Mouse (Mus musculus) Patski (cell line): ENCODE measurements around the gene Gulp1. TPM values are rescaled to one million over a fixed set of nuclear protein-coding genes. Genes with fewer than 3 reads are reported as not detected.
A peak's percentile ranks its signal among the peaks of the same experiment; 100 is the strongest.

Experiments used
- ATAC-seq: fragments of 100-300 bp; one replicate; pipeline ENCODE4 v1.8.0; 2021
- CTCF ChIA-PET: fragments of 350-600 bp; sonication (Branson Sonifier 250); formaldehyde crosslinking; loops from one replicate; lab custom pipeline; 2022; ENCODE audit warnings: inconsistent platforms; lab: Charles Lee
- POLR2A ChIA-PET: fragments of 350-600 bp; sonication (Branson Sonifier 250); formaldehyde crosslinking; loops from one replicate; lab custom pipeline; 2022; ENCODE audit warnings: antibody characterized with exemption, inconsistent platforms; lab: Charles Lee
- DNase-seq: peaks from one replicate; pipeline ENCODE4 v3.0.0-alpha.2; 2011; ENCODE audit warnings: low read depth, low spot score
- H3K27me3 ChIP-seq: fragments of 371-371 bp; one replicate; pipeline ENCODE4 v1.5.1; 2021
- CTCF ChIP-seq: fragments of 100-300 bp; IDR thresholded peaks from one replicate; pipeline ENCODE4 v1.5.1; 2021
- in situ Hi-C: fragments of 300-500 bp; cut with MboI; formaldehyde crosslinking; loops from 3 replicates; pipeline ENCODE4 v1.11.1; 2018; ENCODE audit warnings: low pct_unique_long_range_greater_than_20kb, mixed read lengths
- polyA plus RNA-seq: library from polyadenylated mRNA; unstranded; gene quantifications from one replicate; pipeline ENCODE4 v1.2.3, GENCODE M21; 2021

Gene Gulp1
- polyA plus RNA-seq, 1 experiment from 2014 or later: 100 TPM

GRCm38 (mm10) chr1:44584886-44585385 lies 33.6 kb downstream of the Gulp1 start:
- CTCF ChIA-PET: interaction anchor here (1.0 to 3.0 kb wide), 4 partner anchors 14 to 33 kb away, joined by 4 to 11 read pairs (median 6); partner anchors contain the start of gene Gulp1
- DNase-seq: peak; percentile 91
- ATAC-seq: peak; percentile 100
- no peak for TF ChIP-seq CTCF
- no peaks in the 10 kb centered on the region for H3K27me3 ChIP-seq
- in situ Hi-C loops: no loop called here
- POLR2A ChIA-PET: interaction anchor here (0.9 kb wide), 1 partner anchor 33 kb away, joined by 4 read pairs; no protein-coding TSS in a partner anchor

GRCm38 (mm10) chr1:44591742-44592141 lies 40.4 kb downstream of the Gulp1 start:
- ATAC-seq: no peak
- no peaks in the 10 kb centered on the region for H3K27me3 ChIP-seq

GRCm38 (mm10) chr1:44593109-44593508 lies 41.8 kb downstream of the Gulp1 start:
- DNase-seq (no peak), ATAC-seq (peak; percentile 79)
- H3K27me3 ChIP-seq: no peaks in the 10 kb centered on the region
- no peak for TF ChIP-seq CTCF
- CTCF ChIA-PET: no interaction called here
- POLR2A ChIA-PET: no interaction called here
- in situ Hi-C loops: no loop called here

More at GRCm38 (mm10) chr1:44591742-44592141, 40.4 kb downstream of the Gulp1 start:
- ChIA-PET POLR2A (interaction anchor here (0.7 kb wide), 1 partner anchor 52 kb away, joined by 4 read pairs; no protein-coding TSS in a partner anchor), CTCF (interaction anchor here (0.7 kb wide), 1 partner anchor 66 kb away, joined by 3 read pairs; no protein-coding TSS in a partner anchor)
- in situ Hi-C loops: no loop called here
- no peak for DNase-seq
- TF ChIP-seq CTCF: no peak

GRCm38 (mm10) chr1:44598312-44598711 lies 47.0 kb downstream of the Gulp1 start:
- no peak for TF ChIP-seq CTCF
- ATAC-seq: no peak
- in situ Hi-C loops: no loop called here
- H3K27me3 ChIP-seq: no peaks in the 10 kb centered on the region
- CTCF ChIA-PET: interaction anchor here (0.8 to 1.7 kb wide), 5 partner anchors 13 to 54 kb away, joined by 3 to 7 read pairs (median 4); partner anchors contain the start of gene Gulp1
- no peak for DNase-seq
- POLR2A ChIA-PET: no interaction called here

GRCm38 (mm10) chr1:44613294-44614041 lies 62.2 kb downstream of the Gulp1 start:
- CTCF ChIA-PET: interaction anchor here (1.0 kb wide), 1 partner anchor 15 kb away, joined by 3 read pairs; no protein-coding TSS in a partner anchor
- POLR2A ChIA-PET: interaction anchor here (1.0 kb wide), 1 partner anchor 13 kb away, joined by 4 read pairs; no protein-coding TSS in a partner anchor

GRCm38 (mm10) chr1:44618751-44619150 lies 67.4 kb downstream of the Gulp1 start:
- H3K27me3 ChIP-seq: no peaks in the 10 kb centered on the region
- CTCF ChIA-PET: interaction anchor here (1.6 kb wide), 1 partner anchor 20 kb away, joined by 4 read pairs; no protein-coding TSS in a partner anchor
- POLR2A ChIA-PET: no interaction called here
- in situ Hi-C loops: no loop called here
- no peak for ATAC-seq
- DNase-seq: no peak
- TF ChIP-seq CTCF: no peak

More at GRCm38 (mm10) chr1:44613294-44614041, 62.2 kb downstream of the Gulp1 start:
- in situ Hi-C loops: no loop called here
- ATAC-seq: no peak
- no peak for TF ChIP-seq CTCF
- H3K27me3 ChIP-seq: no peaks in the 10 kb centered on the region
- no peak for DNase-seq

- in situ Hi-C loops: no loop called here
- no peak for TF ChIP-seq CTCF
Observed at GRCm38 (mm10) chr1:44634481-44634880, 83.2 kb downstream of the Gulp1 start.

GRCm38 (mm10) chr1:44645678-44646276 lies 94.5 kb downstream of the Gulp1 start:
- TF ChIP-seq CTCF: no peak
- H3K27me3 ChIP-seq: no peaks in the 10 kb centered on the region
- CTCF ChIA-PET: interaction anchor here (1.0 kb wide), 1 partner anchor 94 kb away, joined by 3 read pairs; the partner anchor contains the start of gene Gulp1
- DNase-seq: no peak
- ATAC-seq: no peak
- POLR2A ChIA-PET: interaction anchor here (0.6 kb wide), 1 partner anchor 788 kb away, joined by 3 read pairs; no protein-coding TSS in a partner anchor
- in situ Hi-C loops: no loop called here

More at GRCm38 (mm10) chr1:44634481-44634880, 83.2 kb downstream of the Gulp1 start:
- DNase-seq (no peak), ATAC-seq (no peak)
- no peaks in the 10 kb centered on the region for H3K27me3 ChIP-seq
- CTCF ChIA-PET: no interaction called here
- POLR2A ChIA-PET: no interaction called here

- DNase-seq (no peak), ATAC-seq (no peak)
- no peaks in the 10 kb centered on the region for H3K27me3 ChIP-seq
- ChIA-PET POLR2A (interaction anchor here (1.0 kb wide), 1 partner anchor 12 kb away, joined by 3 read pairs; no protein-coding TSS in a partner anchor), CTCF (interaction anchor here (1.1 kb wide), 1 partner anchor 26 kb away, joined by 3 read pairs; no protein-coding TSS in a partner anchor)
- no peak for TF ChIP-seq CTCF
- in situ Hi-C loops: no loop called here
Observed at GRCm38 (mm10) chr1:44678974-44679373, 127.7 kb downstream of the Gulp1 start.

GRCm38 (mm10) chr1:44679415-44679814 lies 128.1 kb downstream of the Gulp1 start:
- H3K27me3 ChIP-seq: no peaks in the 10 kb centered on the region
- CTCF ChIA-PET: interaction anchor here (0.9 to 1.1 kb wide), 2 partner anchors 27 to 64 kb away, joined by 3 read pairs; no protein-coding TSS in a partner anchor
- ATAC-seq: no peak
- POLR2A ChIA-PET: interaction anchor here (0.6 to 1.0 kb wide), 2 partner anchors 12 to 802 kb away, joined by 3 to 5 read pairs; no protein-coding TSS in a partner anchor
- in situ Hi-C loops: no loop called here
- no peak for DNase-seq
- no peak for TF ChIP-seq CTCF
